8 mouse cellular contexts compared by ENCODE assay signal in genomic region chr8:105305211-105306145, GRCm38 (mm10). TPM values are rescaled to one million over a fixed set of nuclear protein-coding genes. Genes with fewer than 3 reads are reported as not detected.
DNase-seq lines count a peak whose midpoint lies in the region; ATAC-seq and TF ChIP-seq lines count a peak whose summit lies in the region.

Elmo3 (plus strand) TSS chr8:105305601.

- peak within 1 kb of the TSS; percentile 74 for H3K4me2 ChIP-seq in embryonic facial prominence, embryonic 12.5 days (replicated peaks)

- no peaks in the 10 kb centered on the region for H3K9me3 ChIP-seq in embryonic facial prominence, embryonic 12.5 days

- ATAC-seq in embryonic facial prominence, embryonic 12.5 days (ENCODE audit: insufficient number of reproducible peaks, insufficient read depth, low FRiP score, low TSS enrichment), result peak; percentile 49

- peaks cover 25% of the 10 kb centered on the region for H3K4me1 ChIP-seq in embryonic facial prominence, embryonic 12.5 days
- H3K4me1 ChIP-seq in small intestine, adult 2 months (ENCODE audit: control insufficient read depth, insufficient read depth, insufficient read length, low read length), result peaks cover 9% of the 10 kb centered on the region

- H3K27me3 ChIP-seq in embryonic facial prominence, embryonic 12.5 days, result no peaks in the 10 kb centered on the region
- no peaks in the 10 kb centered on the region for H3K27me3 ChIP-seq in small intestine, adult 2 months (ENCODE audit: control insufficient read depth, insufficient read depth, low read length)

- peak; percentile 76 to 90 for DNase-seq in adrenal gland, adult (ENCODE audit: inconsistent age in 2 of 2, low spot score in 1 of 2)
- no peak for DNase-seq in adrenal gland, adult 8-10 months
- peak; percentile 82 for DNase-seq in adrenal gland, adult 2 months
- DNase-seq in heart, postnatal 4 days, result peak; percentile 70
- peak; percentile 76 for DNase-seq in large intestine, adult 2 months (ENCODE audit: low read depth, low spot score)
- peak; percentile 81 to 91 for DNase-seq in lung, postnatal 4 days

- WGBS in embryonic facial prominence, embryonic 12.5 days, result 6% methylated on average over 29 of the region's 30 CpGs
- 4% methylated on average over 30 of the region's 30 CpGs for WGBS in large intestine, adult 2 months
- 7% methylated on average over 30 of the region's 30 CpGs for WGBS in small intestine, adult 2 months

- peak within 1 kb of the TSS; percentile 32 for H3K4me3 ChIP-seq in embryonic facial prominence, embryonic 12.5 days
- peak within 1 kb of the TSS; percentile 92 for H3K4me3 ChIP-seq in small intestine, adult 2 months (ENCODE audit: low read depth, low read length)

- H3K9ac ChIP-seq in embryonic facial prominence, embryonic 12.5 days, result peak within 1 kb of the TSS; percentile 49

- peaks cover 65% of the 10 kb centered on the region for H3K36me3 ChIP-seq in embryonic facial prominence, embryonic 12.5 days
- peaks cover 57% of the 10 kb centered on the region for H3K36me3 ChIP-seq in small intestine, adult 2 months (ENCODE audit: control insufficient read depth, insufficient read depth, low read length)

- TF ChIP-seq CTCF in small intestine, adult 2 months (IDR thresholded peaks at IDR 0.05; ENCODE audit: extremely low read depth, insufficient read length, insufficient replicate concordance, low read depth, low read length), result no peak

- peak; percentile 72; the same call in 1 of the 2 replicates for TF ChIP-seq POLR2A in small intestine, adult 2 months (IDR thresholded peaks at IDR 0.05; ENCODE audit: low read depth, low read length)

- peak within 1 kb of the TSS; percentile 73 for H3K27ac ChIP-seq in embryonic facial prominence, embryonic 12.5 days
- H3K27ac ChIP-seq in small intestine, adult 2 months (ENCODE audit: insufficient read depth, low read depth, low read length), result peak within 1 kb of the TSS; percentile 89

RNA-seq across cellular contexts. Expression of gene Elmo3, which starts in this region (rescaled TPM):
- total RNA-seq in adrenal gland, adult 8-10 months (2022), result 10 to 100 TPM in 2 of 4 experiments, 1 to 10 TPM in 2; 7.0 to 14.0 (median 9.3) TPM
- total RNA-seq in adrenal gland, adult 2 months (2021), result 1 to 10 TPM; 5.3 to 6.5 TPM
- 14.2 and 15.4 TPM in 2 replicates for polyA plus RNA-seq in adrenal gland, adult 2 months (2012; rRNA removed)
- 3.4 and 4.2 TPM in 2 replicates for polyA plus RNA-seq in embryonic facial prominence, embryonic 12.5 days (2016; fragmentation: Nextera tagmentation; extraction: Ambion mirVana)
- 1 to 10 TPM; 1.5 to 2.1 TPM for total RNA-seq in heart, postnatal 4 days (2021)
- polyA plus RNA-seq in large intestine, adult 2 months (2012; rRNA removed), result 65.9 and 82.0 TPM in 2 replicates
- 39.6 and 107 TPM in 2 replicates for polyA plus RNA-seq in small intestine, adult 2 months (2012; rRNA removed)
